Mouse (Mus musculus) testis, adult 2 months (tissue): ENCODE results near the gene Zswim7. TPM values are rescaled to one million over a fixed set of nuclear protein-coding genes. Genes with fewer than 3 reads are reported as not detected.

ENCODE experiments used
- H3K27ac ChIP-seq: fragments of 200-500 bp; 2 replicates; pipeline ENCODE4 v1.5.1; 2012; ENCODE audit warnings: low read depth, low read length; ENCODE audit not compliant: control insufficient read depth, insufficient read depth
- H3K27me3 ChIP-seq: fragments of 200-500 bp; 2 replicates; pipeline ENCODE4 v1.6.1; 2012; ENCODE audit warnings: mild to moderate bottlenecking, low read length, moderate library complexity; ENCODE audit not compliant: control insufficient read depth, insufficient read depth
- H3K36me3 ChIP-seq: fragments of 200-500 bp; 2 replicates; pipeline ENCODE4 v1.6.1; 2012; ENCODE audit warnings: mild to moderate bottlenecking, low read length; ENCODE audit not compliant: control insufficient read depth, insufficient read depth
- H3K4me1 ChIP-seq: fragments of 200-500 bp; 2 replicates; pipeline ENCODE4 v1.6.1; 2012; ENCODE audit warnings: low read length; ENCODE audit not compliant: control insufficient read depth, insufficient read depth
- H3K4me3 ChIP-seq: fragments of 200-500 bp; 2 replicates; pipeline ENCODE4 v1.5.1; 2012; ENCODE audit warnings: low read depth, mild to moderate bottlenecking, low read length, moderate library complexity, mixed read lengths; ENCODE audit not compliant: control insufficient read depth
- CTCF ChIP-seq: fragments of 200-500 bp; IDR thresholded peaks from 2 replicates; pipeline ENCODE4 v1.5.1; 2012; ENCODE audit warnings: low read depth, mild to moderate bottlenecking, inconsistent platforms, low read length, moderate library complexity; ENCODE audit not compliant: control insufficient read depth, insufficient read depth, insufficient replicate concordance
- POLR2A ChIP-seq: fragments of 200-500 bp; IDR thresholded peaks from 2 replicates; pipeline ENCODE4 v1.6.1; 2012; ENCODE audit warnings: low read depth, mild to moderate bottlenecking, inconsistent platforms, low read length, moderate library complexity; ENCODE audit not compliant: control insufficient read depth
- polyA plus RNA-seq: library from polyadenylated mRNA; depleted of rRNA; stranded (reverse); fragments of >200 nt; gene quantifications from 2 replicates; pipeline ENCODE4 v1.2.3, GENCODE M21; 2012

Zswim7 gene
- polyA plus RNA-seq, 1 experiment, result 93.8 TPM

GRCm38 (mm10) chr11:62259214-62259613 is 22.0 kb downstream of the Zswim7 start:
- Histone ChIP-seq H3K4me1 (peaks cover 5% of the 10 kb centered on the region; the same call in 1 of the 2 replicates), H3K4me3 (no peak overlapping the region), H3K36me3 (no peaks in the 10 kb centered on the region), H3K27me3 (no peaks in the 10 kb centered on the region), H3K27ac (no peak overlapping the region)
- TF ChIP-seq CTCF (no peak), POLR2A (no peak)

GRCm38 (mm10) chr11:62253380-62253779 is 27.8 kb downstream of the Zswim7 start:
- TF ChIP-seq POLR2A, result no peak
- no peak for TF ChIP-seq CTCF
- Histone ChIP-seq H3K27me3 (no peaks in the 10 kb centered on the region), H3K36me3 (no peaks in the 10 kb centered on the region), H3K4me1 (peaks cover 14% of the 10 kb centered on the region), H3K4me3 (no peak overlapping the region), H3K27ac (no peak overlapping the region)

GRCm38 (mm10) chr11:62251047-62251446 is 30.1 kb downstream of the Zswim7 start:
- no peak overlapping the region for H3K27ac ChIP-seq
- no peak overlapping the region for H3K4me3 ChIP-seq
- peaks cover 12% of the 10 kb centered on the region for H3K4me1 ChIP-seq
- H3K27me3 ChIP-seq, result no peaks in the 10 kb centered on the region
- TF ChIP-seq CTCF (no peak), POLR2A (no peak)
- no peaks in the 10 kb centered on the region for H3K36me3 ChIP-seq

GRCm38 (mm10) chr11:62249266-62250037 is 31.7 kb downstream of the Zswim7 start:
- Histone ChIP-seq H3K36me3 (no peaks in the 10 kb centered on the region), H3K4me1 (peaks cover 12% of the 10 kb centered on the region), H3K4me3 (peak overlapping the region; percentile 88), H3K27ac (no peak overlapping the region), H3K27me3 (no peaks in the 10 kb centered on the region)
- TF ChIP-seq CTCF, result no peak
- TF ChIP-seq POLR2A, result no peak

- H3K4me3 ChIP-seq, result peak within 1 kb of the TSS; percentile 88
- H3K36me3 ChIP-seq, result no peaks in the 10 kb centered on the region
- H3K27me3 ChIP-seq, result no peaks in the 10 kb centered on the region
- H3K27ac ChIP-seq, result no peak within 1 kb of the TSS
- H3K4me1 ChIP-seq, result peaks cover 12% of the 10 kb centered on the region
- TF ChIP-seq POLR2A (no peak), CTCF (no peak)
Measured at GRCm38 (mm10) chr11:62248401-62249244, 32.6 kb downstream of the Zswim7 start, which contains the start of gene Adora2b. Adora2b (plus strand) TSS chr11:62248984.

GRCm38 (mm10) chr11:62247759-62248400 is 33.3 kb downstream of the Zswim7 start:
- Histone ChIP-seq H3K4me3 (peak overlapping the region; percentile 88), H3K36me3 (no peaks in the 10 kb centered on the region), H3K27me3 (no peaks in the 10 kb centered on the region), H3K4me1 (peaks cover 12% of the 10 kb centered on the region), H3K27ac (no peak overlapping the region)
- TF ChIP-seq CTCF (no peak), POLR2A (no peak)

GRCm38 (mm10) chr11:62244471-62244870 is 36.7 kb downstream of the Zswim7 start:
- Histone ChIP-seq H3K27me3 (no peaks in the 10 kb centered on the region), H3K4me3 (no peak overlapping the region), H3K36me3 (no peaks in the 10 kb centered on the region), H3K27ac (no peak overlapping the region), H3K4me1 (peaks cover 14% of the 10 kb centered on the region)
- TF ChIP-seq POLR2A (no peak), CTCF (no peak)
